Mouse (Mus musculus) thymus, postnatal 25 days (tissue): Measurements from ENCODE around the gene Tmem179.

Experiments
- DNase-seq: peaks from one replicate; pipeline ENCODE4 v3.0.0; 2022

Gene Tmem179

GRCm38 (mm10) chr12:112457839-112458238 lies 58.7 kb downstream of the Tmem179 start:
- DNase-seq = no peak

GRCm38 (mm10) chr12:112456144-112456713 lies 60.3 kb downstream of the Tmem179 start:
- no peak for DNase-seq

- DNase-seq = no peak
Observed at GRCm38 (mm10) chr12:112451826-112452225, 64.7 kb downstream of the Tmem179 start.

- no peak for DNase-seq
Observed at GRCm38 (mm10) chr12:112451381-112451780, 65.2 kb downstream of the Tmem179 start.

GRCm38 (mm10) chr12:112450883-112451282 lies 65.7 kb downstream of the Tmem179 start:
- DNase-seq = peak; percentile 77
